Mouse (Mus musculus): ENCODE measurements at regions not wholly inside any gene's neighbourhood (a gene's known extent, or its start where the extent isn't known, plus 50 kb on each side); places are given as distances from the start of the nearest gene placed in this dataset.
A peak's percentile ranks its signal among the peaks of the same experiment; 100 is the strongest.

DNA sequence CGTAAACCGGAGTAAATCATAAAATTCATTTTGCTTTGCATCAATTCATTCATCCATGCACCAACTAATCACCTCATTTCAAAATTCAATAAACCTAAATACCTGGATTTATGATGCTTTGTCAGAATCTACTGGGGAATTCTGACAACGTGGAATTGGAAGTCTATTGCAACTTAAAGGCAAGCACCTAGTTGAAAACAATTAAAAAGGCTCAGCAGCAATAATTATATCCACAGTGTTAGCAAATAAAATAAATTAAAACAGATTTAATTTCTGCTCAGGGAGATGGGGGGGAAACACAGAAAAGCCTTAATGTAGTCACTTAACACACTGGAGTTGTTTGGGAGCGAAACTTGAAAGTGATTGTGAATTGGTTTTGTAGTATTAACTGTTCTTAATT is 430.3 kb upstream of the Tenm3 start:
- Histone ChIP-seq H3K36me3 (no peaks in the 10 kb centered on the region), H3K4me2 (replicated peaks) (no peak overlapping the region), H3K27ac (no peak overlapping the region), H3K27me3 (replicated peaks) (no peaks in the 10 kb centered on the region), H3K4me1 (replicated peaks) (no peaks in the 10 kb centered on the region), H3K9me3 (no peaks in the 10 kb centered on the region), H3K9ac (no peak overlapping the region), H3K4me3 (replicated peaks) (no peak overlapping the region)
- WGBS = 93% methylated on average over 4 of the region's 4 CpGs
- ATAC-seq = no peak

DNA sequence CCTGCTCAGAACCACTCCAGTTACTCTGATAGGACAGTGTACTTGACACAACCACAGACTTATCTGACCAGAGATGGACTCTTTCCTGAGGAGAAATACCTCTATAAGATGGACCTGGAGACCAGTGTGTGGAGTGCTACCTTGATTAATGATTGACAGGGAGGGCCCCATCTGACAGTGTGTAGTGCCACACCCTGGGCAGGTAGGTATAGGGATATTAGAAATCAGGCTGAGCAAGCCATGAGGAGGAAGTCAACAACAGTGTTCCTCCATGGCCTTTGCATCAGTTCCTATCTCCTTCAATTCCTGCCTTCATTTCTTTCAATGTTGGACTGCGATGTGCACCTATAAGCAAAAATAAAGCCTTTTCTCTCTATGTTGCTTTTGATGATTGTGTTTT is 429.4 kb upstream of the Tenm3 start:
- WGBS = 91% methylated on average over 1 of the region's 1 CpGs
- peak; percentile 89 for ATAC-seq

DNA sequence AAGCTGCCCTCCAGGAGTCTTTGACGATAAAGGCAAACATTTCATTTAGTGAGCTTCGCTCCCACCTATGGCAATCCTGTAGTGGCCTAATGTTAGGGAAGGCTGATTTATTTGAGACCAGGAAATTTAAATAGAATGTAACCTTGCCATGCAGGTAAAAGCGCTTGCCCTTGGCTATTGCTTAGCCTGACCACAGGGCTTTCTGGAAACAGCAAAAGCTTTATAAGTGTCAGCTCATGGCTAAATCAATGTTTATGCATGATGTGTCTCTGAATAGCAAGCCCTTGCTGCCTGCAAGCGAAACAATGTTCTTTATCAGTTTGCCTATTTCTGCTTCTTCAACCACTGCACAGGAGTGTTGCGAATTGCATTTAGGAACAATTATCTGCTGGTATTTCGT is 419.7 kb upstream of the Tenm3 start:
- WGBS = 85% methylated on average over 6 of the region's 6 CpGs
- Histone ChIP-seq H3K9ac (no peak overlapping the region), H3K27ac (no peak overlapping the region), H3K9me3 (no peaks in the 10 kb centered on the region), H3K36me3 (no peaks in the 10 kb centered on the region), H3K4me2 (replicated peaks) (no peak overlapping the region), H3K27me3 (replicated peaks) (no peaks in the 10 kb centered on the region), H3K4me1 (replicated peaks) (no peaks in the 10 kb centered on the region), H3K4me3 (replicated peaks) (no peak overlapping the region)
- no peak for ATAC-seq

More for the DNA sequence above, 429.4 kb upstream of the Tenm3 start:
- H3K27me3 ChIP-seq (replicated peaks) = no peaks in the 10 kb centered on the region
- no peaks in the 10 kb centered on the region for H3K36me3 ChIP-seq
- no peak overlapping the region for H3K9ac ChIP-seq
- H3K4me1 ChIP-seq (replicated peaks) = no peaks in the 10 kb centered on the region
- no peak overlapping the region for H3K4me2 ChIP-seq (replicated peaks)
- no peaks in the 10 kb centered on the region for H3K9me3 ChIP-seq
- no peak overlapping the region for H3K4me3 ChIP-seq (replicated peaks)
- H3K27ac ChIP-seq = no peak overlapping the region

DNA sequence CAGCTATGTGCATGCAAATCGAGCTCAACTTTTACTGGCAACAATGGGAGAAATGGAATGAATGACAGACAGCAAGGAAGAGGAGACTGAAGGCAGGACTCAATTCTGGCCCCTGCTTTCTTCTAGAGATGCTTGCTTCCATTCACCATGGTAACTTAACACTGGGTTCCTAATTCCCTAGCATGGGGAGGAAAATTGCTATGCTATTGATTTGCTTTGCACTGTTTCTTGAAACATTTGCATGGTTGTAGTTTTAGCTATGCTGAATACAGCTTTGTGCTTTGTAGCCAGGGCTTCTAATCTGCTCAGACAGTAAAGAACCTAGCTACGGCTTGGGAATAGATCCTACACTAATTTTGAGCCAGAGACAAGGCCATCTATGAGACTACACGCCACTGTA is 419.0 kb upstream of the Tenm3 start:
- no peak for ATAC-seq
- Histone ChIP-seq H3K4me1 (replicated peaks) (no peaks in the 10 kb centered on the region), H3K9me3 (no peaks in the 10 kb centered on the region), H3K27ac (no peak overlapping the region), H3K36me3 (no peaks in the 10 kb centered on the region), H3K9ac (no peak overlapping the region), H3K27me3 (replicated peaks) (no peaks in the 10 kb centered on the region), H3K4me3 (replicated peaks) (no peak overlapping the region), H3K4me2 (replicated peaks) (no peak overlapping the region)
- 81% methylated on average over 3 of the region's 3 CpGs for WGBS

DNA sequence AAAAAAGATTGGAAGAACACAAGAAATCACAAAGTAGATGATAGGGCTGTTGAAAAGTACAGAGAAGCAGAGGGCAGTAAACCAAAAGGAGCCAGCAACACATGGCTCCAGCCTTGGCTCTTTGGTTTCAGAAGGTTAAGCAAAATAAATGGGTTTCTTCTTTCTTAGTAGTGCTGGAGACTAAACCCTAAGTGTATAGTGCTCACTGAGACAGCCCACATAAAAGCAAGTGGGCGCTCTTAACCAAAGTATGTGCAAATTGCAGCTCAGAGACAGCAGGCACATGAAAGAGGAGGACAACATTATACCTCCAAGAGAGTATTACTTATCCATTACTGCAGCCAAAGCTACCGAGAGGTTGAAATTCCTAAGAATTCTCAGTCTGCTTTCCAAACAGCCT is 412.2 kb upstream of the Tenm3 start:
- Histone ChIP-seq H3K4me1 (replicated peaks) (no peaks in the 10 kb centered on the region), H3K4me3 (replicated peaks) (no peak overlapping the region), H3K4me2 (replicated peaks) (no peak overlapping the region), H3K9ac (no peak overlapping the region), H3K27ac (no peak overlapping the region), H3K36me3 (no peaks in the 10 kb centered on the region), H3K27me3 (replicated peaks) (no peaks in the 10 kb centered on the region), H3K9me3 (no peaks in the 10 kb centered on the region)
- ATAC-seq = no peak
- 73% methylated on average over 2 of the region's 2 CpGs for WGBS

DNA sequence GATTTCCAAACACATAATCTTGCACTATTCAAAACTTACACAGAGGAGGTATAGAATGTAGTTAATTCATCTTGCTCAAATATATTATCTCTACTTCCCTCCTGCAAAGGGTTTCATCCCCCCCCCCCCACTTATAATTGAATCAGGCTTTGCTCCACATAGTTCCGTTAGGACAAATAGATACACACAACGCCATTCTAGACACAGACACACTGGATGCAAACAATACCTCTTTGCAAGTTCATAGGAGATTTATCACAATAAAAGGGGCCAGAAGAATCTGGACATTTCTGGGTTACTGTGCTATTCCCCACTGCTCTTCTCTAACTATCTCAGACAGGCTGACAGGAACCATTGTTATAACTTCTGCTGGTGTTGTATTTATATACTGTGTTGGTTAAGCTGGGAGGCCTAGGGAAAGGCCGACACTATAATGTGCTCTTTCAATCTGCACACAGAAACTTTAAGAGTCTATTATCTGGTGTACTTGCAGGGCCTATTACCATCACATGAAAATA is 410.6 kb upstream of the Tenm3 start:
- Histone ChIP-seq H3K9me3 (no peaks in the 10 kb centered on the region), H3K9ac (no peak overlapping the region), H3K27ac (no peak overlapping the region), H3K4me2 (replicated peaks) (no peak overlapping the region), H3K36me3 (no peaks in the 10 kb centered on the region), H3K27me3 (replicated peaks) (no peaks in the 10 kb centered on the region), H3K4me1 (replicated peaks) (no peaks in the 10 kb centered on the region), H3K4me3 (replicated peaks) (no peak overlapping the region)
- 71% methylated on average over 3 of the region's 3 CpGs for WGBS
- no peak for ATAC-seq

DNA sequence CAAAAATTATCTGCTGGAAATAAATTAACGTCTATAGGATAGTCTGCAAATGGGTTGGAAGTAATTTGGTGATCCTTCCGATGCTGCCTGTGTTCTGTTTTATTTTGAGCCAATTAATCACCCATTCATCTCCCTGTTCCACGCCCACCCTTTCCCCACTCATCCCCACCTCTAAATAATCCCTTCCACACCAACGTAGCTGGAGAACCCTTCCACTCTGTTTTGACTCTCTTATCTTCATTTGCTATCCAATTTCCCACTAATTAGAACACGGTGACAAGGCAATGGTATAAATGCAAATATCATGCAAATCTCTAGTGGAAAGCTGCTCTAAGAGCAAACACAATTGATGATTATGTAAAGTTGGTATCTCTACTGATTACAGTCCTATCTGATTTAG is 399.3 kb upstream of the Tenm3 start:
- WGBS = 67% methylated on average over 5 of the region's 5 CpGs
- H3K36me3 ChIP-seq = no peaks in the 10 kb centered on the region
- H3K4me2 ChIP-seq (replicated peaks) = no peak overlapping the region
- H3K27me3 ChIP-seq (replicated peaks) = no peaks in the 10 kb centered on the region
- no peak overlapping the region for H3K27ac ChIP-seq
- ATAC-seq = no peak
- H3K4me3 ChIP-seq (replicated peaks) = no peak overlapping the region
- H3K4me1 ChIP-seq (replicated peaks) = no peaks in the 10 kb centered on the region
- H3K9me3 ChIP-seq = no peaks in the 10 kb centered on the region
- H3K9ac ChIP-seq = no peak overlapping the region

DNA sequence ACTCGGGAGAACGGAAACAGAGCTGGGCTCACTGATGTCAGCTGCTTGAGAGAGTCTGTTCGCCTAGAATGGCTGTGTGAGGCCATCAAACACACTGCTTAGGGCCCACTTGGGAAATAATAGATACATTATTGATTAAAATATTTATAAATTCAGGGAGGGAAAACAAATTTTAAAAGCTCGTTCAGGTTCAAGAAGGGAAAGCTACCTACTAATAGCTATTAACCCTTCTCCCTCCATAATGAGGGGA is 393.0 kb upstream of the Tenm3 start:
- Histone ChIP-seq H3K4me2 (replicated peaks) (no peak overlapping the region), H3K4me1 (replicated peaks) (no peaks in the 10 kb centered on the region), H3K9ac (no peak overlapping the region), H3K4me3 (replicated peaks) (no peak overlapping the region), H3K36me3 (no peaks in the 10 kb centered on the region), H3K9me3 (no peaks in the 10 kb centered on the region), H3K27ac (no peak overlapping the region), H3K27me3 (replicated peaks) (no peaks in the 10 kb centered on the region)
- 74% methylated on average over 4 of the region's 4 CpGs for WGBS
- no peak for ATAC-seq

DNA sequence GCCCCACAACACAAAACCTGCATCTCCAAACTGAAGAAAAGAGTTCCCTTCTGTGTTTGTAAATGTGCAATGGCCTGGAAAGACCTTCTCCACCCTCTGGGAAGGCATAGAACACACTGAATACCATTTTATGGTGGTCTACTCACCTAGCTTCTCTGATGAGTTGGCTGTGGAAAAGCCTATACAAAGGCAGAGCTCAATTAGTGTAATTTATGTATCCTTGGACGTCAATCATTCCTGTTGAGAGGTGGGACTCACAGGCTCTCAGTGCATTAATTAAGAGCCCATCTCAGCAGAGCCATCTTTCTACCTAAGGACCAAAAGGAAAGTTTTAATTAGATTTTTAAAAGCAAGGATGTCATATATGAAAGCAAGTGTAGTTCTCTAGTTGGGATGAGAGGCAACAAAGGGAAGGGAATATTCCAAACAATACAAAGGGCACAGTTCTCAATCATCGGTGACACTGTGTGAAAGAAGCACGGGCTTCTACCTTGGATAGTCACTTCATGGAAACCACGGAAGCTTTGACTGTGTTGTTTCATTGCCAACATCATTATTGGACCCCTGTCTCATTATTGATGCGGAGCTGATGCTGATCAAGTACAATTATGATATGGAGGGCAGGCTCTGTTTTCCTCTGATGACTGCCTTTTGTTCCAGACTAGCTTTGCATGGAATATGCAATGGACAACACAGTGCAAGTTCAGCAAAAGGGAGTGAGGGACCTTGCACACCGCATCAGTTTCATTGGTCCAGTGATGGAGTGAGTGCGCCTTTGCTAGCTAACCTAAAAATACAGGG is 392.5 kb upstream of the Tenm3 start:
- Histone ChIP-seq H3K4me1 (replicated peaks) (no peaks in the 10 kb centered on the region), H3K9me3 (no peaks in the 10 kb centered on the region), H3K4me2 (replicated peaks) (no peak overlapping the region), H3K27me3 (replicated peaks) (no peaks in the 10 kb centered on the region), H3K36me3 (no peaks in the 10 kb centered on the region), H3K27ac (no peak overlapping the region), H3K4me3 (replicated peaks) (no peak overlapping the region), H3K9ac (no peak overlapping the region)
- 91% methylated on average over 7 of the region's 7 CpGs for WGBS
- no peak for ATAC-seq

DNA sequence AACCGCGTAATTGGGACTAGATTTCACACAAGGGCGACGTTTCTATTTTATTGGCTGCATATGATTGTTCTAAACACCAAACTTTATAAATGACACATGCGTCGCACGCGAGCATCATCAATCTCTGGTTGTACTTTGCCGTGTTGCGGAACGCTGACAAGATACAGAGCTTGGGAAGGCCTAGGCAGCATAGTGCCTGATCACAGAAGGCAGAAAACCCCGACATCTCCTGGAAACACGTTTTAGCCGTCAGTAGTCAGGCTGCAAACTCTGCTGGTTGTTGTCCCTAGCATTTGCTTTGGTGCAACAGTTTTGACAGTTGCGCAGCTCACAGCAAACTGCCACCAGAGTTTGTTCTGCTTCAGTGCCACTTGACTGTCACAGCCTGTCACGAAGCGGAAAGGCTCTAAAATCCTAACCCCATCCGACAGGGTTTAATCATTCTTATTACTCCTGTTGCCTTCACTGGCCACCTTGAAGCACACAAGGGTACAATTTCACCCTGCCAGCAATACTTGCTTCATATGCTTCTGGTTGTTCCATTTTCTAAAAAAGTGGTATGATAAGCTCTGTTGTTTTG is 380.2 kb upstream of the Tenm3 start:
- Histone ChIP-seq H3K27me3 (replicated peaks) (no peaks in the 10 kb centered on the region), H3K4me1 (replicated peaks) (no peaks in the 10 kb centered on the region), H3K4me3 (replicated peaks) (no peak overlapping the region), H3K9me3 (no peaks in the 10 kb centered on the region), H3K27ac (no peak overlapping the region), H3K4me2 (replicated peaks) (no peak overlapping the region), H3K36me3 (no peaks in the 10 kb centered on the region), H3K9ac (no peak overlapping the region)
- ATAC-seq = no peak
- WGBS = 80% methylated on average over 18 of the region's 18 CpGs

DNA sequence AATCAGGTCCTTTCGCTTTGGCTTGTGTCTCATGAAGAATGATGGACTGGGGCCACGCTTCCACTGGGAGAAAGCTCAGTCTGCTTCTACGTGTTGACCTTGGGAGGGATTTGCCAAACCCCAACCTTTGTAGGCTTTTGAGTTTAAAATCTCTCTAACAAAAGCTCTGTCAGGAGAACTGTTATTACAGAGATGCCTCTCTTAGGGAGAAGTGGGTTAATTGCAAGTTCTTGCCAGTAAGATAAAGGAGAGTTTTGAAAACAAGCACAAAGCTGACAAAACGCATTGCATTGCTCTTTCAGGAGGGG is 351.5 kb upstream of the Tenm3 start:
- Histone ChIP-seq H3K4me1 (replicated peaks) (no peaks in the 10 kb centered on the region), H3K9me3 (no peaks in the 10 kb centered on the region), H3K27me3 (replicated peaks) (no peaks in the 10 kb centered on the region), H3K36me3 (no peaks in the 10 kb centered on the region), H3K9ac (no peak overlapping the region), H3K27ac (no peak overlapping the region), H3K4me2 (replicated peaks) (no peak overlapping the region), H3K4me3 (replicated peaks) (no peak overlapping the region)
- no peak for ATAC-seq
- 89% methylated on average over 4 of the region's 4 CpGs for WGBS

DNA sequence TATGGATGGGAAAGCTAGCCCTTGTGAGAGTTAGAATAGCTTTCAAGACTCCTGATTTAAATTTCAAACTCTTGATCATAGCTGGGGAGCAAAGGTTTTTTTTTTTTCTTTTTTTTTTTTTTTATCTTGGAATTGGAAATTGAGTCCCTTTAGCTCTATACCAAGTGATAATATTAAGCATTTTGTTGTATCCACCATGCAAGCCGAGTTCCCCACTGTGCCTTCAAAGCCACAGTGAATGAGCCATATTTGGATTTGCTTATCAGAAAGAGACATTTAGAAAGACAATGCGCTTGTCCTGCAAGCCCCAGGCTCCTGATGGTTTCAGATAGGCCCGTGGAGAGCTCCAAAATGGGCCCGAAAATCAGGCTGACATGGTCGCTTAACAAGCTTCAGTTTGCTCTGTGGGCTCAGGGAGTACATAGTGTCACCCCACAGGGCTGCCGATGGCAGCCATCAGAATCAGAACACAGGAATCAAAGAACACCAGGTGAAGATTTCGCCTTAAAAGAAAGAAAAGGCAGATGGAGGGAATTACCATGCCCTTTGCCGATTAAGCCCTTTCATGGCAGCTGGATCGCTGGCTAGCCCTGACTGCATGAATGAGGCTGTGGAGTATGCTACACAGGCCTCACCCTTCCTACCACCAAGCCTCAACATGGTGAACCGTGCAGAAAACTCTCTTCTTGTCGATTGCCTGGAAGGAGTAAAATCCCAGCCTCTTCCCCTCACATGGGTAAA is 351.0 kb upstream of the Tenm3 start:
- no peak for ATAC-seq

DNA sequence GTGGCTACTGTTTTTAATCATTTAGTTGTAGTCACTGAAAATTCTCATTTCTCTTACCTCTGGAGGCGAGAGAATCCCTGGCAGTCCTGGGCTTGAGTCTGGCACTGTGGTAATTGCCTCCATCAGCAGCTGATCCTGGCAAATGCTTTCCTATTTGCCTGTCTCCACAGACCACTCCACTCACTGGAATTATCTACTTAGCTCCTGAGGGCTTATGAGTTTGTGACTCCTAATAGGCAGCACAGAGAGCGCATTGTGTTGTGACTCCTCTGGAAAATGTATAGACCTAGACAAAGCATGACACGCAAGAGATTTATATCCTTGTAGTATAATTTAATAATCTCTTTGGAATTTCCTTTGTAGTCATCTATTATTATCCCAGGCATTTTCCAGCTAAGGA is 343.1 kb upstream of the Tenm3 start:
- H3K4me1 ChIP-seq (replicated peaks) = no peaks in the 10 kb centered on the region
- no peak overlapping the region for H3K4me2 ChIP-seq (replicated peaks)
- no peaks in the 10 kb centered on the region for H3K27me3 ChIP-seq (replicated peaks)
- H3K36me3 ChIP-seq = no peaks in the 10 kb centered on the region
- H3K27ac ChIP-seq = no peak overlapping the region
- H3K9ac ChIP-seq = no peak overlapping the region
- no peak overlapping the region for H3K4me3 ChIP-seq (replicated peaks)
- 87% methylated on average over 3 of the region's 3 CpGs for WGBS
- no peaks in the 10 kb centered on the region for H3K9me3 ChIP-seq
- no peak for ATAC-seq

More for the DNA sequence above, 351.0 kb upstream of the Tenm3 start:
- 81% methylated on average over 11 of the region's 11 CpGs for WGBS
- Histone ChIP-seq H3K4me1 (replicated peaks) (no peaks in the 10 kb centered on the region), H3K9me3 (no peaks in the 10 kb centered on the region), H3K4me2 (replicated peaks) (no peak overlapping the region), H3K27ac (no peak overlapping the region), H3K4me3 (replicated peaks) (no peak overlapping the region), H3K9ac (no peak overlapping the region), H3K36me3 (no peaks in the 10 kb centered on the region), H3K27me3 (replicated peaks) (no peaks in the 10 kb centered on the region)
